Mouse (Mus musculus) cortical plate, adult 2 months (tissue): ENCODE results near the gene Zfyve27.

ENCODE experiments used
- CTCF ChIP-seq: fragments of 200-500 bp; IDR thresholded peaks from 2 replicates; pipeline ENCODE4 v1.5.1; 2011; ENCODE audit warnings: mild to moderate bottlenecking, control low read depth, low read length; ENCODE audit not compliant: insufficient read depth; ENCODE audit errors: extremely low read depth
- POLR2A ChIP-seq: fragments of 200-500 bp; IDR thresholded peaks from 2 replicates; pipeline ENCODE4 v1.6.1; 2011; ENCODE audit warnings: mild to moderate bottlenecking, low read length, control low read depth; ENCODE audit not compliant: insufficient read depth; ENCODE audit errors: extremely low read depth

GRCm38 (mm10) chr19:42216699-42217373 is 53.1 kb downstream of the Zfyve27 start:
- no peak for TF ChIP-seq POLR2A
- TF ChIP-seq CTCF, result no peak
